Mouse (Mus musculus) brown adipose tissue, adult 24 weeks (tissue): ENCODE data around the gene Peli2. TPM values are rescaled to one million over a fixed set of nuclear protein-coding genes. Genes with fewer than 3 reads are reported as not detected.

Experiments
- H3K27ac ChIP-seq: fragments of 200-500 bp; replicated peaks from 2 replicates; pipeline ENCODE4 v1.5.1; 2012; ENCODE audit warnings: low read depth, mild to moderate bottlenecking, low read length
- H3K4me1 ChIP-seq: fragments of 200-500 bp; 2 replicates; pipeline ENCODE4 v1.6.1; 2012; ENCODE audit warnings: low read length, mixed read lengths; ENCODE audit not compliant: control insufficient read depth, insufficient read depth, insufficient read length
- H3K4me3 ChIP-seq: fragments of 200-500 bp; 2 replicates; pipeline ENCODE4 v1.5.1; 2012; ENCODE audit warnings: low read depth, mild to moderate bottlenecking, low read length, moderate library complexity; ENCODE audit not compliant: insufficient read depth
- polyA plus RNA-seq: library from polyadenylated mRNA; stranded (reverse); fragments of >200 nt; gene quantifications from 2 replicates; pipeline ENCODE4 v1.2.4, GENCODE M21; 2012; ENCODE audit not compliant: missing spikeins, insufficient read depth, insufficient read length

Peli2 gene
- polyA plus RNA-seq, 1 experiment, result 23.7 TPM

- Histone ChIP-seq H3K27ac (no peak overlapping the region), H3K4me1 (peaks cover 32% of the 10 kb centered on the region), H3K4me3 (no peak overlapping the region)
Measured at GRCm38 (mm10) chr14:48154641-48155040, 34.0 kb downstream of the Peli2 start.

DNA sequence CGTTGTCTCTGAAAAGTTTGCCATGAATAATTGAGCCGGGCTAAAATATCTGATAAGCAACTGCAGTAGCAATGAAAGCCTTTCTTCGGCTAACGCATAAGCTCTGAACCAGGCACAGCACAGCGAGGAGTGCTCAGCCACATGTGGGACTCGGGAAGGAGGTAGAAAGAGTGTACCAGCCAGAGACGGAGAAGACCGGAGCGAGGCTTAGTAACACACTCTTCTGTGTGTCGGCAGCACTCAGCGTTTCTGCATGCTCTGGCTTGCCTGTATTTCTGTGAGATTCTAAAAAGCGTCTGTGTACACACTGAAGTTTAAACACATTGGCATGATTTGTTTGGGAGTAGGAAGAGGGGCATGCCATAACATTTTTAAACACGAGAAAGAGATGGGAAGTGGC lies 34.5 kb downstream of the Peli2 start:
- H3K4me3 ChIP-seq, result no peak overlapping the region
- H3K4me1 ChIP-seq, result peaks cover 27% of the 10 kb centered on the region
- no peak overlapping the region for H3K27ac ChIP-seq

DNA sequence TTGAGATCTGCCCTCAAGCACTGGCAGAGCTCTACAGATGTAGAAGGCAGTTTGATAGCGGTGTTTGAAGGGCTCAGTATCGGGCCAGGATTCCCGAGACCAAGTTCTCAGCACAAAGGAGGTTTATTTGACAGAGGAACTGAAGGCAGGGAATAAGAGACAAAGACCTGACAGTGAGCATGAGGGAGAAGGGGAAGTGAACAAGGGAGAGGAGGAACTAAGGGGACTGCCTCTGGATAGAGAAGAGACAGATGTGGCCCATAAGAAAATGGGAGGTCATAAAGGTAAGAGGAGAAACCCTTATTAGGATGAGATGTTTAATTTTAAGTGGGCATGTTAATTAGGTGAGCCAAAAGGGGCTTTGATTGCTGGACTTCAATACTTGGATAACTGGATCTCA lies 36.5 kb downstream of the Peli2 start:
- no peak overlapping the region for H3K27ac ChIP-seq
- no peak overlapping the region for H3K4me3 ChIP-seq
- peaks cover 13% of the 10 kb centered on the region for H3K4me1 ChIP-seq

GRCm38 (mm10) chr14:48157835-48158234 lies 37.2 kb downstream of the Peli2 start:
- Histone ChIP-seq H3K4me1 (peaks cover 18% of the 10 kb centered on the region), H3K4me3 (no peak overlapping the region), H3K27ac (no peak overlapping the region)

DNA sequence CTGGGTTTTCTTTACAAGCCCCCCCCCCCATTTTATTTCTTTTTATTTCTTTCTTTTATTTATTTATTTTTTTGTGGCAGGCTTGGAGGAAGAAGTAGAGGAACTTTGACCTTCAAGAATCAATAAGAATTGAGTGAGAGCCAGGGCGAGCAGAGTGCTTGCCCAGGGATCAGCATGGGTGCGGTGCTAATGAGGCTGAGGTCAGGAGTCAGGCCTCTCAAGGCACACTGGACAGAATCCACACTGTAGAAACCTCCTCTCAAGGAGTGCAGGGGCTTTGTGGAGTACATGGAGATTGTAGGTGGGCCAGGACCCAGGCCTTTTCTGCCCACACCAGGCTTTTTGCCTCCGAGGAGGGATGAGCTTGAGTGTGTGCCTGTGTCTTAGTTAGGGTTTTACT lies 38.8 kb downstream of the Peli2 start:
- Histone ChIP-seq H3K4me1 (peaks cover 19% of the 10 kb centered on the region), H3K4me3 (no peak overlapping the region), H3K27ac (no peak overlapping the region)

DNA sequence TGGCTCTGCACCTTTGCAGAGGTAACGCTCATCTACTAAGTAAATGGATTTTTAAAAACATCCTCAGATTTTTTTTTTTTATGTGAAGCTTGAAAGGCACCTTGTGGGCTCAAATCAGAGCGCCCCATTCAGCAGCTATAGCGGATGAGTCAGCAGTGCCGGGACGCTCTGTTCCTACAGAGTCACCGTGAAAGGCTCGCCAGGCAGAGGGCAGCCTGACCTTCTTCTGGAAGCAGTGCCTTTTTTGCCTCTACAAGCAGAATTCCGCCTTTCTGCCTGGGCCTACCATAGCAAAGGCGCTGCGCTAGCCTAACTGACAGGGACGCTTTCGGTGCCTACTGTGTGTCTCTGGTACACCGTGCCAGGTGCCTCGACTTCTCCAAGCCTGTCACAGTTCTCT lies 41.8 kb downstream of the Peli2 start:
- Histone ChIP-seq H3K4me1 (peaks cover 17% of the 10 kb centered on the region), H3K4me3 (no peak overlapping the region), H3K27ac (no peak overlapping the region)

DNA sequence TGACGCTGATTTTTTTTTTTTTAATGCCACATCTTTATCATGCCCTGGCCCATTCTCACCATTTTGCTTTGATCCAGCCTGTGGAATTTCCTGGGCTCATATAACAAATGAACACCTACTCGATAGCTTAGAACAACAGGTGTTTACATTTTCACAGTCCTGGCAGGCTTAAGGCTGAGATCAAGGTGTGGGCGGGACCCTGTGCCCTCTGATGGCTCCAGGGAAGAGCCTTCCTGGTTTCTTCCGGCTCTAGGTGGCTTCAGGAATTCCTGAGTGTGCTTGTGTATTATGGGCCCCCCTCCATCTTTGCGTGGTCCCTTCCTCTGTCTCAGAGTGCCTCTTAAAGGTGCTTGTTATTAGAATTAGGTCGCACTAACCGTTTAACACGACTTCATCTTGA lies 44.3 kb downstream of the Peli2 start:
- Histone ChIP-seq H3K4me1 (peaks cover 13% of the 10 kb centered on the region), H3K27ac (no peak overlapping the region), H3K4me3 (no peak overlapping the region)

- Histone ChIP-seq H3K4me1 (peaks cover 13% of the 10 kb centered on the region), H3K4me3 (no peak overlapping the region), H3K27ac (no peak overlapping the region)
Measured at GRCm38 (mm10) chr14:48166396-48166795, 45.8 kb downstream of the Peli2 start.

DNA sequence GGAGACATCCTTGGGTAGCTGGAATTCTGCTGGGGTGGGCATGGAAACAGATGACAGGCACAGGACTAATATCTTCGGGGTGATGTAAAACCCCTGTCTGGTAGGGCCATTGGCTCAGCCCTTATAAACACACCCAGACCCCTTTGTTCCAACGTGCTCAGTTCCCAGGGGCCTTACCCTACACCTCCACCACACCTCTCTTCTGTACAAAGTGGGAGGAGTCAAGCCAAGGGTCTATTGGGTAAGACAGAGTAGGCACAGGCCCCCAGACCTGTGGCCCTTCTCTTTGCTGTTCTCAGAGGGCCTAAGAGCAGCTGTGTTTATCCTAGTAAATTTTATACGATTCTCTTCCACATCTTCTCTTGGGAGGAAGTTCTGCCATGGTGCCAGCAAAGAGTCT lies 46.4 kb downstream of the Peli2 start:
- Histone ChIP-seq H3K27ac (no peak overlapping the region), H3K4me1 (peaks cover 13% of the 10 kb centered on the region), H3K4me3 (no peak overlapping the region)

- no peak overlapping the region for H3K4me3 ChIP-seq
- H3K4me1 ChIP-seq, result peaks cover 5% of the 10 kb centered on the region; the same call in 1 of the 2 replicates
Measured at GRCm38 (mm10) chr14:48168116-48168515, 47.5 kb downstream of the Peli2 start.

GRCm38 (mm10) chr14:48169970-48170369 lies 49.3 kb downstream of the Peli2 start:
- Histone ChIP-seq H3K4me3 (no peak overlapping the region), H3K27ac (no peak overlapping the region), H3K4me1 (0 out of 2 replicates have a peak, but pooled peaks cover 3% of the 10 kb centered on the region)

More at GRCm38 (mm10) chr14:48168116-48168515, 47.5 kb downstream of the Peli2 start:
- H3K27ac ChIP-seq, result no peak overlapping the region

- H3K27ac ChIP-seq, result no peak overlapping the region
- no peaks in the 10 kb centered on the region for H3K4me1 ChIP-seq
- H3K4me3 ChIP-seq, result no peak overlapping the region
Measured at GRCm38 (mm10) chr14:48171268-48171667, 50.6 kb downstream of the Peli2 start.

DNA sequence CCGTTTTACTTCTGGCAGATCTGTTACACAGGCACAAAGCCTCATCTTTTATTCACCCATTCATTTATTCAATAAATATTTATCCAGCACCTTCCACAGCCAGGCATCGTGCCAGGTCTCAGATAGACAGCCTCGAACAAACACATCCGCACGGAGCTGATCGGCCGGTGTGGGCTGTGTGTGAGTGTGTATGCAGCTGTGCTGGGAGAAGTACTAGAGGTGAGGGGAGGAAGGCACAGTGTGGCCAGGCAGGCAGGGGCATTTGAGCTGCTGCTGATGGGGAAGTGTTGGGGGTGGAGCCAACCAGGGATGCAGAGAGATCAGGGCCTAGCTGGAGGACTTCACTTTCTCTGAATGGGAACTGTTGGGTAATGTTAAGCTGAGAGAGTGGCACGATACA lies 51.4 kb downstream of the Peli2 start:
- no peak overlapping the region for H3K27ac ChIP-seq
- H3K4me3 ChIP-seq, result no peak overlapping the region
- H3K4me1 ChIP-seq, result no peaks in the 10 kb centered on the region

GRCm38 (mm10) chr14:48172876-48173275 lies 52.3 kb downstream of the Peli2 start:
- no peak overlapping the region for H3K4me3 ChIP-seq
- H3K4me1 ChIP-seq, result no peaks in the 10 kb centered on the region
- H3K27ac ChIP-seq, result no peak overlapping the region

DNA sequence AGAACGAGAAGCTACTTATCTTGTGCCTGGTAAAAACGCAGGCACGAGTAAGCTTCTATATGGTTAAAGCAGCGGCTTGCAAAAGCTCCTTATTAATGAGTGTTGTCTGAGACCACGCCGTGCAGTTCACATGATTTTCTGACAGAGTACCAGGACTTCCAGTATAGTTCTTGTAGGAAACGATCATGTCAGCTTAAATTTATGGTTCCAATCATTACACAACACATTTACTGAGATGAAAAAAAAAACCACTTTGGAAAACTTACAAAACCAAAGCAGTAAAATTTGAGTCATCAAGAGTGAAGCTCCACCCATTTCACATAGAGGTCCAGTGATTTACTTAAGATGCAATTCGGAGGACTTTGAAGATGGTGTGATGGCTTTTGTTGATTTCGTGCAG lies 53.2 kb downstream of the Peli2 start:
- no peak overlapping the region for H3K4me3 ChIP-seq
- no peaks in the 10 kb centered on the region for H3K4me1 ChIP-seq
- H3K27ac ChIP-seq, result no peak overlapping the region

GRCm38 (mm10) chr14:48174356-48174755 lies 53.7 kb downstream of the Peli2 start:
- no peak overlapping the region for H3K27ac ChIP-seq
- H3K4me1 ChIP-seq, result no peaks in the 10 kb centered on the region

GRCm38 (mm10) chr14:48175115-48175514 lies 54.5 kb downstream of the Peli2 start:
- no peak overlapping the region for H3K27ac ChIP-seq
- no peaks in the 10 kb centered on the region for H3K4me1 ChIP-seq
- no peak overlapping the region for H3K4me3 ChIP-seq

More at GRCm38 (mm10) chr14:48174356-48174755, 53.7 kb downstream of the Peli2 start:
- no peak overlapping the region for H3K4me3 ChIP-seq
